Mouse (Mus musculus): ENCODE measurements at regions not wholly inside any gene's neighbourhood (a gene's known extent, or its start where the extent isn't known, plus 50 kb on each side); places are given as distances from the start of the nearest gene placed in this dataset.

DNA sequence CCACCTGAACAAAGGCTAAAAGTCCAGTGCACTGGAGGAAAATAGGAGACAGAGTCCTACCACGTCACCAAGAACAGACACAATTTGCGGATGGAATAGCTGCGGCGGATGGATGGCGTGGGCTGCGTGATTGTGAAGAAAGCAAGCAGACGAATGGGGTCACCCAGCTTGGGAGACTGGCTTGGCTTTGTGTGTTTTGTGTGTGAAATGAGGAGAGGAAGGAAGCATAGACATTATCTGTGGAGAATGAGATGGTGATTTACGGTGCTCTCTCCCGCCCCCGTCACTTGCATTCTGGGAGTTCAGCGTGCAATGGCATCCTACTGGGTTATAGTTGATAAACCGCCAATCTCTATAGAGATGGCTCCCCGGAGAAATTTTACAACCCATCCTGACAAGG, 252.1 kb upstream of the Gm10131 start:
- WGBS: 90% methylated on average over 13 of the region's 13 CpGs
- H3K27ac ChIP-seq (ENCODE audit: low read length): no peak overlapping the region
- no peaks in the 10 kb centered on the region for H3K9me3 ChIP-seq (ENCODE audit: control insufficient read depth, low read length)
- no peaks in the 10 kb centered on the region for H3K27me3 ChIP-seq (ENCODE audit: control insufficient read depth, insufficient read depth, low read depth, low read length)
- ATAC-seq (ENCODE audit: low read depth): no peak
- H3K4me3 ChIP-seq (ENCODE audit: low read length): no peak overlapping the region
- H3K9ac ChIP-seq (ENCODE audit: low read length): no peak overlapping the region
- 0 out of 2 replicates have a peak, but pooled peaks cover 2% of the 10 kb centered on the region for H3K4me1 ChIP-seq (replicated peaks; ENCODE audit: control insufficient read depth, insufficient read depth, low read length)
- H3K36me3 ChIP-seq (ENCODE audit: control insufficient read depth, insufficient read depth, low read length): no peaks in the 10 kb centered on the region
- H3K4me2 ChIP-seq (ENCODE audit: low read depth, low read length): no peak overlapping the region

GRCm38 (mm10) chr8:34363131-34363530, 251.6 kb upstream of the Gm10131 start:
- H3K9ac ChIP-seq (ENCODE audit: low read length): no peak overlapping the region
- no peaks in the 10 kb centered on the region for H3K36me3 ChIP-seq (ENCODE audit: control insufficient read depth, insufficient read depth, low read length)
- no peak overlapping the region for H3K27ac ChIP-seq (ENCODE audit: low read length)
- H3K9me3 ChIP-seq (ENCODE audit: control insufficient read depth, low read length): no peaks in the 10 kb centered on the region
- H3K4me3 ChIP-seq (ENCODE audit: low read length): no peak overlapping the region
- no peaks in the 10 kb centered on the region for H3K27me3 ChIP-seq (ENCODE audit: control insufficient read depth, insufficient read depth, low read depth, low read length)
- H3K4me2 ChIP-seq (ENCODE audit: low read depth, low read length): no peak overlapping the region
- H3K4me1 ChIP-seq (replicated peaks; ENCODE audit: control insufficient read depth, insufficient read depth, low read length): 0 out of 2 replicates have a peak, but pooled peaks cover 2% of the 10 kb centered on the region
- 71% methylated on average over 4 of the region's 4 CpGs for WGBS
- ATAC-seq (ENCODE audit: low read depth): no peak

DNA sequence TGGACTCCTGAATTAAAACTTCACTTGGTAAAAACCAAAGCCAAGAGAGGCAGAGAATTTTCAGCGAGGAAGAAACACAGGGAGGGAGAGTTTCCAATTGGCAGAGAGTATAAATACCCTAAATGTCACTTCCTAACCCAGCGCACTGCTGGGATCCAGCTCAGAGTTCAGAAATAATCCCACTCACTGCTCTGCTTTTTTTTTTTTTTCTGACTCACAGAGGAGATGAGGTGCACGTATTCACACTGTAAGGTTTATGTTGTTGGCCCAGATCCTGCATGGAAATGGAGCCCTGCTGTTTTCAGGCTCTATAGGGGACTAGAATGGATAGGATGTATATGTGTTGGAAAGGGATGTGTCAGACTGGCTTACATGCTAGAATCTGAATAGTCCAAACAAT, 249.8 kb upstream of the Gm10131 start:
- ATAC-seq (ENCODE audit: low read depth): no peak
- WGBS: 71% methylated on average over 3 of the region's 3 CpGs
- no peak overlapping the region for H3K27ac ChIP-seq (ENCODE audit: low read length)
- no peak overlapping the region for H3K4me2 ChIP-seq (ENCODE audit: low read depth, low read length)
- H3K4me1 ChIP-seq (replicated peaks; ENCODE audit: control insufficient read depth, insufficient read depth, low read length): 0 out of 2 replicates have a peak, but pooled peaks cover 2% of the 10 kb centered on the region
- H3K9me3 ChIP-seq (ENCODE audit: control insufficient read depth, low read length): no peaks in the 10 kb centered on the region
- no peak overlapping the region for H3K4me3 ChIP-seq (ENCODE audit: low read length)
- no peak overlapping the region for H3K9ac ChIP-seq (ENCODE audit: low read length)
- H3K27me3 ChIP-seq (ENCODE audit: control insufficient read depth, insufficient read depth, low read depth, low read length): no peaks in the 10 kb centered on the region
- no peaks in the 10 kb centered on the region for H3K36me3 ChIP-seq (ENCODE audit: control insufficient read depth, insufficient read depth, low read length)

DNA sequence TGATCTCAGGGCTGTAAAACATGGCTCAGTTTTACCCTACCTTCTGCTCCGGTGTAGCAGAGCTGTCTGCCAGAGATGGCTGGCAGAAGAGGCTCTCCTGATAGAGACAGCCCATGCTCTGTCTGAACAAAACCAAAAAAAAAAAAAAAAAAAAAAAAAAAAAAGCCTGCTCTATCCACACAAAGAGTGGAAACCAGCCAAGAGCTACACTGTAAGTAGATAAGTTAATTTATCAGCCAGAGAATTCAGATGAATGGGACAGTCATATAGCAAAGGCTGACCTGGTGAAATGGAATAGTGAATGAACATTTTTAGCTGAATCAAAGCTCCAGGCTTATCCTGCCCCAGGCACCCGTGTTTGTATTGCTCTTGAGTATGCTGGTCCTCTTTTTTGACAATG, 248.2 kb upstream of the Gm10131 start:
- no peak overlapping the region for H3K9ac ChIP-seq (ENCODE audit: low read length)
- no peaks in the 10 kb centered on the region for H3K36me3 ChIP-seq (ENCODE audit: control insufficient read depth, insufficient read depth, low read length)
- H3K4me1 ChIP-seq (replicated peaks; ENCODE audit: control insufficient read depth, insufficient read depth, low read length): 0 out of 2 replicates have a peak, but pooled peaks cover 2% of the 10 kb centered on the region
- no peaks in the 10 kb centered on the region for H3K27me3 ChIP-seq (ENCODE audit: control insufficient read depth, insufficient read depth, low read depth, low read length)
- H3K9me3 ChIP-seq (ENCODE audit: control insufficient read depth, low read length): no peaks in the 10 kb centered on the region
- WGBS: 29% methylated on average over 2 of the region's 2 CpGs
- no peak overlapping the region for H3K4me3 ChIP-seq (ENCODE audit: low read length)
- H3K27ac ChIP-seq (ENCODE audit: low read length): no peak overlapping the region
- no peak overlapping the region for H3K4me2 ChIP-seq (ENCODE audit: low read depth, low read length)
- no peak for ATAC-seq (ENCODE audit: low read depth)

DNA sequence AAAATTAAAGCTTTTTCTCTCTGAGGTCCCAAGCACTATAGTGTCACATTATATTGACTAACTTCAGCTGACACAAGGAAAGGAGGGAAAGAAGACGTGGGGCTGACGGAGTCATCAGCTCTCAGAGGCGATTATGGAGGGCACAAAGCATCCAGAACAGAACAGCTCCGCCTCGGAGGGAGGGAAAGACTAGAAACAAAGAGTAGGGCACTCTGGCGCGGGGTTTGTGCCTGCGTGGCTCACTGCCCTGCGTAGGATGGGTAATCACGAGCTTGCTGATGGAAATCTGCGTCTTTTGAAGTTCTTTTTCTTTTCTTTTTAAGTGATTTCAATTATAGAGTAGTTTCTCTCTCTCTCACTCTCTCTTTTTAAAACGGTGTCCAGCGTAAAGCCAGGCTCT, 243.5 kb upstream of the Gm10131 start:
- Histone ChIP-seq H3K9ac (ENCODE audit: low read length) (no peak overlapping the region), H3K4me3 (ENCODE audit: low read length) (no peak overlapping the region), H3K4me1 (replicated peaks; ENCODE audit: control insufficient read depth, insufficient read depth, low read length) (0 out of 2 replicates have a peak, but pooled peaks cover 2% of the 10 kb centered on the region), H3K36me3 (ENCODE audit: control insufficient read depth, insufficient read depth, low read length) (no peaks in the 10 kb centered on the region), H3K27me3 (ENCODE audit: control insufficient read depth, insufficient read depth, low read depth, low read length) (no peaks in the 10 kb centered on the region), H3K4me2 (ENCODE audit: low read depth, low read length) (no peak overlapping the region), H3K27ac (ENCODE audit: low read length) (no peak overlapping the region), H3K9me3 (ENCODE audit: control insufficient read depth, low read length) (no peaks in the 10 kb centered on the region)
- no peak for ATAC-seq (ENCODE audit: low read depth)
- 78% methylated on average over 13 of the region's 13 CpGs for WGBS

DNA sequence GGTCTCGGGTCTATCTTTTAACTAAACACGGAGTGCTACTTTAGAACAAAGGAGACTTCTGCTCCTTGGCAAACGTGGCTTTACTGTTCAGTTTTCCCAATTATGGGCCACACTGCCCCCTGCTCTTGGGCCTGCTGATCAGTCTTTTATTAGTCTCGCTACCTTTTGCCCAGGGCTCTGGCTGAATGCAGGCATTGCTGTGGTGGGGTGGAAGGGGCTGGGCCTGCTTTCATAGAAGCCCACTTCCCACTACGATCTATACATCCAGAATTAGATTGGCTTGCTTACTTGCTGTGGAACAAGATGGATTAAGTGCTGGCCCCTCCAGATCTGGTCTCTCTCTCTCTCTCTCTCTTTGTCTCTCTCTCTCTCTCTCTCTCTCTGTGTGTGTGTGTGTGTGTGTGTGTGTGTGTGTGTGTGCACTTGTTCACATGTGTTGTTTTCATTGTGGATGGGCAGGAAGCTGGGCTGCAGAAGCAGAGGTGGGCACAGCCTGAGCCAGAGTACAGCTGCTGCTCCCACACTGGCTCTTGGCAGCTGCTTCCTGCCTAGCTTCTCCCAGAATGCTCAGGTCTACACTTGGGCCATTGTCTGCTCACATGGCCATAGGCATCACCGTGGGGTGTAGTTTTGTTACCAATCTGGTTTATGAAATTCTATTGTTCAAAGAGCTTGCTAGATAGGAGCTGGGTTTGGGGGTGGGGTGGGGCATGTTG, 241.8 kb upstream of the Gm10131 start:
- Histone ChIP-seq H3K36me3 (ENCODE audit: control insufficient read depth, insufficient read depth, low read length) (no peaks in the 10 kb centered on the region), H3K9me3 (ENCODE audit: control insufficient read depth, low read length) (no peaks in the 10 kb centered on the region), H3K4me1 (replicated peaks; ENCODE audit: control insufficient read depth, insufficient read depth, low read length) (no peaks in the 10 kb centered on the region), H3K4me3 (ENCODE audit: low read length) (no peak overlapping the region), H3K27me3 (ENCODE audit: control insufficient read depth, insufficient read depth, low read depth, low read length) (no peaks in the 10 kb centered on the region), H3K27ac (ENCODE audit: low read length) (no peak overlapping the region), H3K9ac (ENCODE audit: low read length) (no peak overlapping the region), H3K4me2 (ENCODE audit: low read depth, low read length) (no peak overlapping the region)
- WGBS: 65% methylated on average over 6 of the region's 6 CpGs
- ATAC-seq (ENCODE audit: low read depth): no peak

DNA sequence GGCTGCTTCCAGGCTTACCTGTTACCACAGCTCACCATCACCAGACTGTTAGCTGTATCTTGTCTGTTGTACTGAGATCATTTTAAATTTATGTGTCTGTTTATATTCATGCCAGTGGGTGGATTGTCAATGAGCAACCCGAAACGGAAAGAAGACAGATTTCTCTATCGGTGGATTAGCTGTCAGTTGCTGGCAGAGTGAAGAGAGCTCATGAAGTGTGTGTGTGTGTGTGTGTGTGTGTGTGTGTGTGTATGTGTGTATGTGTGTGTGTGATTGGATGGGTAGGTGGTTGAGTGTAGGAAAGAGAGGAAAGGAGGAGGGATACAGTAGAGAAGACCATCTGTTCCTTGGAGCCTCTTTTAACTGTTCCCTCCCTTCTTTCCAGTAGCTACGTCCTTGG, 223.3 kb upstream of the Gm10131 start:
- Histone ChIP-seq H3K9me3 (ENCODE audit: control insufficient read depth, low read length) (no peaks in the 10 kb centered on the region), H3K27me3 (ENCODE audit: control insufficient read depth, insufficient read depth, low read depth, low read length) (no peaks in the 10 kb centered on the region), H3K27ac (ENCODE audit: low read length) (no peak overlapping the region), H3K36me3 (ENCODE audit: control insufficient read depth, insufficient read depth, low read length) (no peaks in the 10 kb centered on the region), H3K4me3 (ENCODE audit: low read length) (no peak overlapping the region), H3K4me2 (ENCODE audit: low read depth, low read length) (no peak overlapping the region), H3K9ac (ENCODE audit: low read length) (no peak overlapping the region), H3K4me1 (replicated peaks; ENCODE audit: control insufficient read depth, insufficient read depth, low read length) (no peaks in the 10 kb centered on the region)
- WGBS: 70% methylated on average over 4 of the region's 4 CpGs
- no peak for ATAC-seq (ENCODE audit: low read depth)

DNA sequence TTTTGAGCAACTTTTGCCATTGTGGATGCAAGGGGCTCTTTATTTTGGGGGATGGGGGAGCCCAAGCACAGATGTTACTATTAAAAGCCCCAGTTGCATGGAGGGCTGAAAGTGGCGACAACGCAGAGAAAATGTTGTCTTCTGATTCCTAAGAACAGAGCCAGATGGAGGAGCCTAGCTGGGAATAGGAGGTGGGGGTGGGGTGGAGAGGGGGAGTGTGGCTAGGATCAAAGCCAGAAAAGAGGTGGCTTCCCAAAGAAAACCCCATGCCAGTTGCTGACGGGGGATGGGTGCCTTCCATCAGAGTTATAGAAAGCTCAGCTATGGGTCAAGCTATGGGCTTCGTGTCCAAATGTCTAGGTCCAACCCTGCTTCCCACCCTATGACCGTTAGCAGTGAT, 220.1 kb upstream of the Gm10131 start:
- Histone ChIP-seq H3K36me3 (ENCODE audit: control insufficient read depth, insufficient read depth, low read length) (no peaks in the 10 kb centered on the region), H3K27me3 (ENCODE audit: control insufficient read depth, insufficient read depth, low read depth, low read length) (no peaks in the 10 kb centered on the region), H3K9ac (ENCODE audit: low read length) (no peak overlapping the region), H3K27ac (ENCODE audit: low read length) (no peak overlapping the region), H3K4me3 (ENCODE audit: low read length) (no peak overlapping the region), H3K4me2 (ENCODE audit: low read depth, low read length) (no peak overlapping the region), H3K4me1 (replicated peaks; ENCODE audit: control insufficient read depth, insufficient read depth, low read length) (peaks cover under 1% of the 10 kb centered on the region; the same call in 1 of the 2 replicates), H3K9me3 (ENCODE audit: control insufficient read depth, low read length) (no peaks in the 10 kb centered on the region)
- WGBS: 40% methylated on average over 5 of the region's 5 CpGs
- no peak for ATAC-seq (ENCODE audit: low read depth)

DNA sequence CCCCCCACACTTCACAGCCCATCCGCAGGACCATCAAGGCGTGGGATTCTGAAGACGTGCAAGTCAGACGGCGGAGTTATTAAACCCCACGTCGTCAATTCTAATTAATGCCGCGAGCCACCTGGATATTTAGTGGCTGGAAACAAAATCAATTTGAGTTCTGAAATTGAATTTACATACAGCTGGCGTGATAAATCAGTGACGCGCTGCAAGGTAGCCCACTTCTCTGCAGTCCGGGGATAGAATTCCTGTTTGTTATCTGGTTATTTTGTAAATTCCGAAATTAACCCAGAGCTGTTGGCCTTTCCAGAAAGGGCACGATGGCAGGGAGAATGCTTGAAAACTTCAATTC, 215.1 kb upstream of the Gm10131 start:
- Histone ChIP-seq H3K4me2 (ENCODE audit: low read depth, low read length) (peak overlapping the region; percentile 50), H3K27me3 (ENCODE audit: control insufficient read depth, insufficient read depth, low read depth, low read length) (no peaks in the 10 kb centered on the region), H3K9me3 (ENCODE audit: control insufficient read depth, low read length) (no peaks in the 10 kb centered on the region), H3K9ac (ENCODE audit: low read length) (no peak overlapping the region), H3K4me3 (ENCODE audit: low read length) (peak overlapping the region; percentile 15), H3K4me1 (replicated peaks; ENCODE audit: control insufficient read depth, insufficient read depth, low read length) (peaks cover 11% of the 10 kb centered on the region), H3K27ac (ENCODE audit: low read length) (no peak overlapping the region), H3K36me3 (ENCODE audit: control insufficient read depth, insufficient read depth, low read length) (no peaks in the 10 kb centered on the region)
- ATAC-seq (ENCODE audit: low read depth): no peak
- WGBS: 8% methylated on average over 15 of the region's 15 CpGs
